Mouse (Mus musculus) liver, adult 2 months (tissue): Measurements from ENCODE around the gene Gm45021.

Experiments used
- CTCF ChIP-seq: fragments of 200-500 bp; IDR thresholded peaks from 2 replicates; pipeline ENCODE4 v1.5.1; 2011; ENCODE audit warnings: low read depth, low read length, control low read depth
- POLR2A ChIP-seq: fragments of 200-500 bp; IDR thresholded peaks from 2 replicates; pipeline ENCODE4 v1.6.1; 2011; ENCODE audit warnings: low read length, control low read depth; ENCODE audit not compliant: insufficient read depth; ENCODE audit errors: extremely low read depth

DNA sequence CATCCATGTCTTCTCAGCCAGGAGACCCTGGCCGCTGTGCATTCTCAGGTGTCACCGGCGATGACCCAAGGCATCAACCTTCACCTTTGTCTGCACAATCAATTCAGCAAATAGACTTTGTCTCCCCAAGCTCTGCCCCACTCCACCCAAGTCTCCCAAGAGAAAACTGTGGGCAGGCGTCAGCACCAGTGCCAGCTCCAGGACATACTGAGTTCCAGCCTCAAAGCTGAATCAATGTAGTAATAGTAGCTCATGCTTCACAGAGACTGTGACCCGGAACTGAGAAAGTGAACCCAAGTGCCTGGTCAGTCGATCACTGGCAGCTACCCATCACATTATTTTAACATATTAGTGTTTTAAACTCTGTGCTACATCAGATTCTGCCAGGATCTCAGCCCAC, 41.1 kb upstream of the Gm45021 start:
- TF ChIP-seq CTCF (no peak), POLR2A (no peak)
